Mouse (Mus musculus): ENCODE results near the gene Ano10. TPM values are rescaled to one million over a fixed set of nuclear protein-coding genes. Genes with fewer than 3 reads are reported as not detected.

Ano10 gene
- polyA plus RNA-seq, 1 experiment from 2014 or later: 56.9 TPM

- Histone ChIP-seq H3K27ac (no peak overlapping the region), H3K36me3 (peaks cover 4% of the 10 kb centered on the region; the same call in 1 of the 2 replicates), H3K4me2 (replicated peaks) (no peak overlapping the region), H3K27me3 (replicated peaks) (no peaks in the 10 kb centered on the region), H3K4me1 (no peaks in the 10 kb centered on the region), H3K9me3 (no peaks in the 10 kb centered on the region), H3K9ac (no peak overlapping the region), H3K4me3 (no peak overlapping the region)
- WGBS: 67% methylated on average over 1 of the region's 1 CpGs
- ATAC-seq (ENCODE audit: low FRiP score, low read depth): no peak
These were observed 107.5 kb downstream of the Ano10 start for GRCm38 (mm10) chr9:122186643-122187226.

GRCm38 (mm10) chr9:122185953-122186352 is 108.3 kb downstream of the Ano10 start:
- Histone ChIP-seq H3K4me2 (replicated peaks) (no peak overlapping the region), H3K27ac (no peak overlapping the region), H3K36me3 (peaks cover 4% of the 10 kb centered on the region; the same call in 1 of the 2 replicates), H3K4me3 (no peak overlapping the region), H3K9me3 (no peaks in the 10 kb centered on the region), H3K27me3 (replicated peaks) (no peaks in the 10 kb centered on the region), H3K4me1 (no peaks in the 10 kb centered on the region), H3K9ac (no peak overlapping the region)
- WGBS: 65% methylated on average over 6 of the region's 6 CpGs
- no peak for ATAC-seq (ENCODE audit: low FRiP score, low read depth)

- Histone ChIP-seq H3K27ac (no peak overlapping the region), H3K4me3 (no peak overlapping the region), H3K4me2 (replicated peaks) (no peak overlapping the region), H3K27me3 (replicated peaks) (no peaks in the 10 kb centered on the region), H3K9ac (no peak overlapping the region), H3K4me1 (no peaks in the 10 kb centered on the region), H3K9me3 (no peaks in the 10 kb centered on the region), H3K36me3 (peaks cover 4% of the 10 kb centered on the region; the same call in 1 of the 2 replicates)
- ATAC-seq (ENCODE audit: low FRiP score, low read depth): no peak
- WGBS: 28% methylated on average over 2 of the region's 2 CpGs
These were observed 109.2 kb downstream of the Ano10 start for GRCm38 (mm10) chr9:122185061-122185460.

- no peaks in the 10 kb centered on the region for H3K9me3 ChIP-seq
- no peak overlapping the region for H3K9ac ChIP-seq
- 89% methylated on average over 3 of the region's 3 CpGs for WGBS
- no peaks in the 10 kb centered on the region for H3K4me1 ChIP-seq
- no peak overlapping the region for H3K27ac ChIP-seq
- no peaks in the 10 kb centered on the region for H3K27me3 ChIP-seq (replicated peaks)
- no peak overlapping the region for H3K4me2 ChIP-seq (replicated peaks)
- ATAC-seq (ENCODE audit: low FRiP score, low read depth): no peak
- peaks cover 4% of the 10 kb centered on the region; the same call in 1 of the 2 replicates for H3K36me3 ChIP-seq
- H3K4me3 ChIP-seq: no peak overlapping the region
These were observed 109.9 kb downstream of the Ano10 start for GRCm38 (mm10) chr9:122184329-122184728.

GRCm38 (mm10) chr9:122183074-122183473 is 111.1 kb downstream of the Ano10 start:
- Histone ChIP-seq H3K4me1 (no peaks in the 10 kb centered on the region; the same call in 1 of the 2 replicates), H3K4me2 (replicated peaks) (no peak overlapping the region), H3K9me3 (no peaks in the 10 kb centered on the region), H3K36me3 (no peaks in the 10 kb centered on the region; the same call in 1 of the 2 replicates), H3K4me3 (no peak overlapping the region), H3K27ac (no peak overlapping the region), H3K9ac (no peak overlapping the region), H3K27me3 (replicated peaks) (no peaks in the 10 kb centered on the region)
- ATAC-seq (ENCODE audit: low FRiP score, low read depth): no peak
- WGBS: 82% methylated on average over 4 of the region's 4 CpGs

- Histone ChIP-seq H3K4me1 (no peaks in the 10 kb centered on the region; the same call in 1 of the 2 replicates), H3K36me3 (peaks cover 11% of the 10 kb centered on the region; the same call in 1 of the 2 replicates), H3K27ac (no peak overlapping the region), H3K27me3 (replicated peaks) (no peaks in the 10 kb centered on the region), H3K4me3 (no peak overlapping the region), H3K9ac (no peak overlapping the region), H3K4me2 (replicated peaks) (no peak overlapping the region), H3K9me3 (no peaks in the 10 kb centered on the region)
- WGBS: 84% methylated on average over 3 of the region's 3 CpGs
- no peak for ATAC-seq (ENCODE audit: low FRiP score, low read depth)
These were observed 114.1 kb downstream of the Ano10 start for GRCm38 (mm10) chr9:122180105-122180504.

GRCm38 (mm10) chr9:122178427-122178826 is 115.8 kb downstream of the Ano10 start:
- H3K36me3 ChIP-seq: peaks cover 14% of the 10 kb centered on the region; the same call in 1 of the 2 replicates
- H3K4me1 ChIP-seq: no peaks in the 10 kb centered on the region; the same call in 1 of the 2 replicates
- H3K9me3 ChIP-seq: no peaks in the 10 kb centered on the region
- no peak overlapping the region for H3K4me3 ChIP-seq
- no peak overlapping the region for H3K4me2 ChIP-seq (replicated peaks)
- H3K27ac ChIP-seq: no peak overlapping the region
- H3K27me3 ChIP-seq (replicated peaks): no peaks in the 10 kb centered on the region
- WGBS: 70% methylated on average over 4 of the region's 4 CpGs
- no peak overlapping the region for H3K9ac ChIP-seq
- ATAC-seq (ENCODE audit: low FRiP score, low read depth): no peak

- Histone ChIP-seq H3K4me1 (no peaks in the 10 kb centered on the region; the same call in 1 of the 2 replicates), H3K36me3 (peaks cover 14% of the 10 kb centered on the region; the same call in 1 of the 2 replicates), H3K4me3 (no peak overlapping the region), H3K27me3 (replicated peaks) (no peaks in the 10 kb centered on the region), H3K9ac (no peak overlapping the region), H3K27ac (no peak overlapping the region), H3K9me3 (no peaks in the 10 kb centered on the region), H3K4me2 (replicated peaks) (no peak overlapping the region)
- no peak for ATAC-seq (ENCODE audit: low FRiP score, low read depth)
- WGBS: 80% methylated on average over 7 of the region's 7 CpGs
These were observed 116.7 kb downstream of the Ano10 start for GRCm38 (mm10) chr9:122177256-122178220.

- Histone ChIP-seq H3K4me1 (no peaks in the 10 kb centered on the region; the same call in 1 of the 2 replicates), H3K4me3 (no peak overlapping the region), H3K4me2 (replicated peaks) (no peak overlapping the region), H3K36me3 (peaks cover 24% of the 10 kb centered on the region), H3K27me3 (replicated peaks) (no peaks in the 10 kb centered on the region), H3K27ac (no peak overlapping the region), H3K9me3 (no peaks in the 10 kb centered on the region), H3K9ac (no peak overlapping the region)
- 92% methylated on average over 6 of the region's 6 CpGs for WGBS
- ATAC-seq (ENCODE audit: low FRiP score, low read depth): no peak
These were observed 119.5 kb downstream of the Ano10 start for GRCm38 (mm10) chr9:122174723-122175122.

GRCm38 (mm10) chr9:122173405-122174233 is 120.6 kb downstream of the Ano10 start:
- 89% methylated on average over 9 of the region's 9 CpGs for WGBS
- no peak overlapping the region for H3K4me2 ChIP-seq (replicated peaks)
- H3K4me3 ChIP-seq: no peak overlapping the region
- H3K36me3 ChIP-seq: peaks cover 26% of the 10 kb centered on the region
- H3K4me1 ChIP-seq: no peaks in the 10 kb centered on the region
- ATAC-seq (ENCODE audit: low FRiP score, low read depth): no peak
- H3K9ac ChIP-seq: no peak overlapping the region
- no peak overlapping the region for H3K27ac ChIP-seq
- H3K27me3 ChIP-seq (replicated peaks): no peaks in the 10 kb centered on the region
- H3K9me3 ChIP-seq: no peaks in the 10 kb centered on the region

- 86% methylated on average over 11 of the region's 11 CpGs for WGBS
- ATAC-seq (ENCODE audit: low FRiP score, low read depth): no peak
- no peak overlapping the region for H3K9ac ChIP-seq
- no peaks in the 10 kb centered on the region for H3K4me1 ChIP-seq
- no peak overlapping the region for H3K4me3 ChIP-seq
- no peak overlapping the region for H3K4me2 ChIP-seq (replicated peaks)
- peaks cover 26% of the 10 kb centered on the region for H3K36me3 ChIP-seq
- no peaks in the 10 kb centered on the region for H3K27me3 ChIP-seq (replicated peaks)
- H3K9me3 ChIP-seq: no peaks in the 10 kb centered on the region
- H3K27ac ChIP-seq: no peak overlapping the region
These were observed 121.5 kb downstream of the Ano10 start for GRCm38 (mm10) chr9:122172612-122173186.

Measured in neural tube, embryonic 12.5 days (tissue).